Mouse (Mus musculus) heart, embryonic 16.5 days (tissue): Measurements from ENCODE around the gene Gm36028. TPM values are rescaled to one million over a fixed set of nuclear protein-coding genes. Genes with fewer than 3 reads are reported as not detected.

Experiments
- ATAC-seq: fragments of 200-750 bp; cut with Nextera tagmentation; replicated peaks from 2 replicates; pipeline ENCODE4 v1.8.0; 2017; ENCODE audit warnings: moderate number of reproducible peaks; ENCODE audit not compliant: insufficient read depth, low FRiP score; ENCODE audit errors: extremely low read depth
- H3K27ac ChIP-seq: fragments of 300-500 bp; sonication (generic); 2 replicates; pipeline ENCODE4 v1.5.1; 2014; ENCODE audit warnings: mild to moderate bottlenecking, low read length, control low read depth, moderate library complexity
- H3K27me3 ChIP-seq: fragments of 300-500 bp; sonication (generic); 2 replicates; pipeline ENCODE4 v1.6.1; 2014; ENCODE audit warnings: low read length, mixed read lengths; ENCODE audit not compliant: control insufficient read depth, insufficient read depth
- H3K36me3 ChIP-seq: fragments of 300-500 bp; sonication (generic); 2 replicates; pipeline ENCODE4 v1.6.1; 2014; ENCODE audit not compliant: control insufficient read depth, insufficient read depth
- H3K4me1 ChIP-seq: fragments of 300-500 bp; sonication (generic); 2 replicates; pipeline ENCODE4 v1.6.1; 2014; ENCODE audit warnings: low read length, mixed read lengths; ENCODE audit not compliant: control insufficient read depth, insufficient read depth
- H3K4me2 ChIP-seq: fragments of 300-500 bp; sonication (generic); 2 replicates; pipeline ENCODE4 v1.6.1; 2014; ENCODE audit warnings: low read depth, mild to moderate bottlenecking, control low read depth, low read length
- H3K4me3 ChIP-seq: fragments of 300-500 bp; sonication (generic); 2 replicates; pipeline ENCODE4 v1.5.1; 2014; ENCODE audit warnings: mild to moderate bottlenecking, control low read depth, low read length
- H3K9ac ChIP-seq: fragments of 300-500 bp; sonication (generic); 2 replicates; pipeline ENCODE4 v1.6.1; 2014; ENCODE audit warnings: low read length, control low read depth
- H3K9me3 ChIP-seq: fragments of 300-500 bp; sonication (generic); replicated peaks from 2 replicates; pipeline ENCODE4 v1.6.1; 2016; ENCODE audit warnings: low read length; ENCODE audit not compliant: control insufficient read depth
- WGBS: fragments of 180-500 bp; shearing (Covaris S2); extraction: QIAGEN DNeasy Blood & Tissue Kit; methylation state at CpG from one replicate; pipeline ENCODE4 v1.1.7; 2014; 5-methylcytosine and 5-hydroxymethylcytosine counted together
- polyA plus RNA-seq: library from polyadenylated mRNA; unstranded; fragments of >200 nt; fragmentation: Nextera tagmentation; extraction: Ambion mirVana; gene quantifications from 2 replicates; pipeline ENCODE4 v1.2.1, GENCODE M21; 2015

The Gm36028 gene
- polyA plus RNA-seq, 1 experiment from 2014 or later = 12.1 TPM

DNA sequence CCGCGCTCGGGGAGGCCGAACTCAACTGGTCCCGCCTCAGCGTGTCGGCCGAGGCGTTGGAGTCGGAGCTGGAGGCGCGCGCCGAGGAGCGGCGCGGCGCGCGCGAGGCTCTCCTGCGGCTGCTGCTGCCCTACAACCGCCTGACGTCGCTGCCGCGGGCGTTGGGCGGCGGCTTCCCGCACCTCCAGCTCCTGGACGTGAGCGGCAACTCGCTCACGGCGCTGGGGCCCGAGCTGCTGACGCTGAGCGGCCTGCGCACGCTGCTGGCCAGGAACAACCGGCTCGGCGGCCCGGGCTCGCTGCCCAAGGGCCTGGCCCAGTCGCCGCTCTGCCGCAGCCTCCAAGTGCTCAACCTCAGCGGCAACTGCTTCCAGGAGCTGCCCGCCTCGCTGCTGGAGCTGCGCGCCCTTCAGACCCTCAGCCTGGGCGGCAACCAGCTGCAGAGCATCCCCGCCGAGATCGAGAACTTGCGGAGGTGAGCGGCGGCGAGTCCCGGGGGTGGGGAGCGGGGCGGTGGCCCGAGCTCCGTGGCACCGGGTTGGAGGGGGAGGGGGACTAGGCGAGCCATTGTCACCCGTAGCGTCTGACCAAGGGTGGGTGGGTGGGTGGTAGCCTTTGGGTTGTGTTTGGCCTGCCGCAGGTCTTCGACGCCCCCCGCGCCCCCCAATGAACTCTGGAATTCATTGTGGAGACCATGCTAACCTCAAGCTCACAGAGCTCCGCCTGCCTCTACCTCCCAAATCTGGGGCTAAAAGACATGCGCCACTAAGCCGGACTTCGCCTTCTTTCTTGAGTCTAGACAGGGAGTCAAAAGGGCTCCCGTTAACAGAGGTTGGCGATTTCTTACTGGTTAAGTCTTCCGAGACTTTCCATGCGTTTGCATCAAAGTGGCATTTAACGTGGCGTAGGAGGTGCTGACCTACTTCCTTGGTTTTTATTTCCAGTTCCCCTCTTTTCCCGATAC, 7.8 kb upstream of the Gm36028 start:
- Histone ChIP-seq H3K36me3 (0 out of 2 replicates have a peak, but pooled peaks cover 2% of the 10 kb centered on the region), H3K27ac (peak overlapping the region; percentile 96), H3K27me3 (no peaks in the 10 kb centered on the region), H3K9ac (peak overlapping the region; percentile 98), H3K4me3 (peak overlapping the region; percentile 84), H3K4me2 (peak overlapping the region; percentile 89), H3K9me3 (no peaks in the 10 kb centered on the region), H3K4me1 (peaks cover 28% of the 10 kb centered on the region)
- peak; percentile 30; the same call in 1 of the 2 replicates for ATAC-seq
- under 1% methylated on average over 83 of the region's 87 CpGs for WGBS

DNA sequence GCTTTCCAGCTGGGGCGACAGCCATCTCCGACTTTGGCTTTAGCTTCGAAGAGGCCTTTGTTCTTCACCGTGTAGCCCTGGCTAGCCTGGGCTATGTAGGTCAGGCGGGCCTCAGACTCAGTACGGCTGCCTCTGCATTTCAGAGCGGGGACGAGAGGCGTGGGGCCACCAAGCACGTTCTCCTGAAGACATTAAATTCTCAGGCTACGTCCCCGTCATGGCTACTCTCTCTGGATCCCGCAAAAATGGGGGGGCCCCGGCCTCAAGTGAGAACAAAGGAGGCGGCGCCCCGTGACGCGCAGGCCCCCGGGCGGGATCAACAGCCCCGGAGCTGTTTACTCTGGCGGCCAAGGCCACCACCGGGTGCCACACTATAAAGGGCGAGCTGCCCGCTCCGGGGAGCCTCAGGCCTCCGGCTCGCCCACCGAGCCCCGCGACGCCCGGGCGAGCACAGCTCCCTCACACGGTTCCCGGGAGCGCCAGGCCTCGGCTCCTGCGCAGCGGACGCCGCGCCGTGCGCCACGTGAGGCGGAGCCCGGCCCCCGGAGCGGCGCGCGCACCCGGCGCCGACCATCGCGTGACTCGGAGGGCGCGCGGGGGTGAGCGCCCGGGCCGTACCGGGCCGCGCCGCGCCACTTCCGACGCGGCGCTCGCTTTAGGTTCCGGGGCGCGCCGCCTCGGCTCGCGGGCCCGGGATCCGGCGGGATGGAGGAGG, 7.0 kb upstream of the Gm36028 start, which contains the start of gene Lrrc58:
Lrrc58 (plus strand) TSS at position 599 of the 715 bp plus-strand sequence.
- H3K4me3 ChIP-seq = peak within 1 kb of the TSS; percentile 84

DNA sequence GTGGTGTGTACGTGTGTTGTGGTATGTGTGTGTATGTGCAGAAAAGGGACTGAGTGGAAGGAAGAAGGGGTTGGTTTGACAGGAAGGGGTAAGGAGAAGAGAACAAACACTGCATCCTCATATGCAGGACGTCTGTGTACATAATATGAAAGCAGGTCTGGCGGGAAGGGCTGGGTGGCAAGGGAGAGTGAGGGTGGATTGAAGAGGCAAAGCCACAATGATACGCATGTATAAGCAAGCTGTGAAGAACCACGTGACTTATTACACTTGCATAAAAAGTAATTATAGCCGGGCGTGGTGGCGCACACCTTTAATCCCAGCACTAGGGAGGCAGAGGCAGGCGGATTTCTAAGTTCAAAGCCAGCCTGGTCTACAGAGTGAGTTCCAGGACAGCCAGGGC, 4.9 kb upstream of the Gm36028 start:
- H3K9ac ChIP-seq = no peak overlapping the region
- no peaks in the 10 kb centered on the region for H3K27me3 ChIP-seq
- WGBS = 84% methylated on average over 9 of the region's 9 CpGs
- no peaks in the 10 kb centered on the region for H3K9me3 ChIP-seq
- H3K4me3 ChIP-seq = no peak overlapping the region
- no peak overlapping the region for H3K4me2 ChIP-seq
- H3K36me3 ChIP-seq = 0 out of 2 replicates have a peak, but pooled peaks cover 2% of the 10 kb centered on the region
- no peak overlapping the region for H3K27ac ChIP-seq
- peaks cover 20% of the 10 kb centered on the region for H3K4me1 ChIP-seq
- ATAC-seq = no peak

More for the DNA sequence above, 7.0 kb upstream of the Gm36028 start, which contains the start of gene Lrrc58:
- peak; percentile 91 for ATAC-seq
- Histone ChIP-seq H3K4me2 (peak within 1 kb of the TSS; percentile 89), H3K36me3 (0 out of 2 replicates have a peak, but pooled peaks cover 2% of the 10 kb centered on the region), H3K4me1 (peaks cover 28% of the 10 kb centered on the region), H3K27me3 (no peaks in the 10 kb centered on the region), H3K27ac (peak within 1 kb of the TSS; percentile 96), H3K9ac (peak within 1 kb of the TSS; percentile 98), H3K9me3 (no peaks in the 10 kb centered on the region)
- WGBS = 1% methylated on average over 86 of the region's 86 CpGs

DNA sequence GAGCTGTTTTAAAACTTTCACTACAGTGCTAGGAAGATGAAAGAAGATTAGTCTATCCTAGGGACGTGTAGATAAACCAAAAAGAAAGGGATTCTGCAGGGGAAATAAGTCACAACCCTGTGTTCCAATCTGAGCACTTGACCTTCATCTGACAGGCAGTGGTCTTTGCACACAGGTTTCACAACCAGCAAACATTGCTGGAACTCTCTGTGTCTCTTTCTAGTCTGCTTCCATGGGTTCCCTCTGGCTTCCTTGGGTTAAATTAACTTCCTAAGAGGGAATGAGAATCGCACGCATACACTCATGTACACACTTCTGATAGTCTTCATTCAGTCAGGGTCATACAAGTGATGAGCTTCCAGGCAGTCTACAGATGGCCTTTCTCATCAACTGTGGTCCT, 2.9 kb upstream of the Gm36028 start:
- 69% methylated on average over 3 of the region's 3 CpGs for WGBS
- H3K9me3 ChIP-seq = no peaks in the 10 kb centered on the region
- ATAC-seq = no peak

DNA sequence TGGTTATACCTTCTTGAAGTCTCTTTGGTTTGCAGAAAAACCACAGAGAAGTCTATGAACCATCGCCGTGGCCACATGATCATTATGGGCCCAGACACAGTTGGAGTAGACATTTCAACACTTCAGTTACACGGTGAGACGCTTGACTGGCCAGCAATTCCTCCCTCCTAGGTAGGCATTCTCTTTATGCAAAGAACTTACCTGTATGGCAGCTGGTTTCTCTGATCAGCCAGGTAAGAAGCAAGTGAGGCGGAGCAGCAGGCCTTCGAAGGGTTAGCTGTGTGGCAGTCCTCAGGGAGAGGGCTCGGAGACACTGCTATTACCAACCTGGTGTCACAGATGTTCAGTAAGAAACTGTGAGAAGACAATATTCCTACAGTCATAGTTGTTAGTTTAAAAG, 733 bp downstream of the Gm36028 start:
- H3K4me2 ChIP-seq = no peak overlapping the region
- ATAC-seq = no peak
- H3K36me3 ChIP-seq = no peaks in the 10 kb centered on the region
- no peak overlapping the region for H3K27ac ChIP-seq
- no peaks in the 10 kb centered on the region for H3K27me3 ChIP-seq
- H3K4me3 ChIP-seq = no peak overlapping the region
- peaks cover 15% of the 10 kb centered on the region for H3K4me1 ChIP-seq
- no peak overlapping the region for H3K9ac ChIP-seq
- H3K9me3 ChIP-seq = no peaks in the 10 kb centered on the region
- WGBS = 61% methylated on average over 7 of the region's 7 CpGs

More for the DNA sequence above, 2.9 kb upstream of the Gm36028 start:
- H3K4me2 ChIP-seq = no peak overlapping the region
- H3K36me3 ChIP-seq = no peaks in the 10 kb centered on the region
- H3K27ac ChIP-seq = no peak overlapping the region
- peaks cover 20% of the 10 kb centered on the region for H3K4me1 ChIP-seq
- no peak overlapping the region for H3K4me3 ChIP-seq
- H3K9ac ChIP-seq = no peak overlapping the region
- no peaks in the 10 kb centered on the region for H3K27me3 ChIP-seq

DNA sequence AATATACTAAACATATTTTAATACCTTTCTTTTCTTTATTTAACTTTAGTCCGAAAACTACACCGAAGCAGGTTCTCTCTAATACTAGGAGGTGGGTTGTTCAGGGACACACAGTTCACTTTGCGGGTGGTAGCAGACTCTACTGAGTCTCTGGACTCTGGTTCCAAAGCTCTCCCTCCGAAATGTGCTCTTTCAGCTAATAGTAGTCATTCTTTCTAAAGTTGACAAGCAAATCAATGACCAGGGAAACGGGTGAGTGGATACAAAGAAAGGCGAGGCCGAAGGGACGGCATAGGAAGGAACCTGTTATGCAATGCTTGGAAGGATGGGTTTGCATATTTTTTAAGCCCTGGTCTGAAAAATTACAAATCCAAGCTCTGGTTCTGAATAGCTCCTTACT, 3.5 kb downstream of the Gm36028 start:
- no peaks in the 10 kb centered on the region for H3K9me3 ChIP-seq
- no peak for ATAC-seq
- WGBS = 89% methylated on average over 8 of the region's 8 CpGs
- H3K27ac ChIP-seq = no peak overlapping the region
- H3K9ac ChIP-seq = no peak overlapping the region
- H3K4me1 ChIP-seq = peaks cover 18% of the 10 kb centered on the region
- H3K4me3 ChIP-seq = no peak overlapping the region
- H3K27me3 ChIP-seq = no peaks in the 10 kb centered on the region
- H3K4me2 ChIP-seq = no peak overlapping the region
- H3K36me3 ChIP-seq = no peaks in the 10 kb centered on the region

DNA sequence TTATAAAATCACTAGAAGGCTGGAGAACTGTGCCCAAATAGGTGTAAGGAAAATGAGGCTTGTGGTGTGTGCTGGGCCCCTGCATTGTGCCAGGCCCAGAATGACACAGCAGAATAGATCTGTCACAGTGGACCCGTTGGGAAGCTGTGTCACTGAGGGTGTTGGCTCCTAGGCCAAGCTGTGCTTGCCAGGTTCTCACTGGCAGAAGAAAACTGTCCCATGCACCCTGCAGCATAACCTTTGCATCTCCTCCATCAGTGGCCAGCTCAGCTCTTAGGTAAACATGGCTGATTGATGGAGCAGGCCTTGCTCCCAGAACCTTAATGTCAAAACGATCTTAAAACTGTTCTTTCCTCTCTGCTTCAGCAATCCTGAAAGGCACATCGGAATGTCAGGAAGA, 4.6 kb downstream of the Gm36028 start:
- Histone ChIP-seq H3K4me2 (no peak overlapping the region), H3K9ac (no peak overlapping the region), H3K27ac (no peak overlapping the region), H3K4me1 (peaks cover 20% of the 10 kb centered on the region), H3K27me3 (no peaks in the 10 kb centered on the region), H3K4me3 (no peak overlapping the region), H3K9me3 (no peaks in the 10 kb centered on the region), H3K36me3 (no peaks in the 10 kb centered on the region)
- 56% methylated on average over 3 of the region's 3 CpGs for WGBS
- ATAC-seq = no peak

DNA sequence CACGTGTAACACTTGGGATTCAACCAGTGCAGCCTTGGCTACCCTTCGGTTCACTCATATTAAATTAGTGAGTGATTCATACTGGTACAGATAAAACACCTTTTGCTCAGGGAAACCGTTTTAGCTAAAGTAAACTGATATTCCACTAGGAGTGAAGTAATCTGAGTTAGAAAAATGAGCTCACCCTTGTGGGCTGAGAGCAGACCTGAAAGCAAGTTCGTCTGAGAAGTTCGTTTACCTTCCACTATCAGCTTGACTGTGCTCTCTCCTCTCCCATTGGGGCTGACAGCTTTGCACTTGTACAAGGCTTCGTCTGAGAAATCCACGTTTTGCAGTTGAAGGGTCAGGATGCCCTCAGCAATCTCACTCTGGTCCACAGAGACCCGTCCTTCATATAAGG, 5.4 kb downstream of the Gm36028 start:
- ATAC-seq = no peak
- Histone ChIP-seq H3K9ac (no peak overlapping the region), H3K9me3 (no peaks in the 10 kb centered on the region), H3K27ac (no peak overlapping the region), H3K36me3 (no peaks in the 10 kb centered on the region), H3K4me2 (no peak overlapping the region), H3K4me1 (peaks cover 15% of the 10 kb centered on the region), H3K27me3 (no peaks in the 10 kb centered on the region), H3K4me3 (no peak overlapping the region)
- WGBS = 49% methylated on average over 8 of the region's 8 CpGs

DNA sequence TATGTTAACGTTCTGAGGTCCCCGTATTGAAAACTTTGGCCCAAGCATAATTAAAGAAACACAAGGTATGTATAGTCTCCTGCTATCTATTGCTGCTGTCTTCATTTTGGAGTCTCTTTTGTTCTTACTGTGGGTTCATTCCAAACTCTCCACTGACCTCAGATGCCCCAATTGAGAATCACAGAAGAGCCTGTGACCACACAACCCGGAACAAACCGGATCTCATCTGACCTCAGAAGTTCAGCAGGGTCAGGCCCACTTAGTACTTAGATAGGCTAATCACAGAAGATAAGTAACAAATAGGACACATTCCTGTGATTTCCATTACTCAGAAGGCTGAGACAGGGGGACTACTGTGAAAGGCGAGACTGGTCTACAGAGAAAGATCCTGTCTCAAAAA, 6.4 kb downstream of the Gm36028 start:
- no peak for ATAC-seq
- Histone ChIP-seq H3K27me3 (no peaks in the 10 kb centered on the region), H3K4me2 (no peak overlapping the region), H3K4me1 (peaks cover 13% of the 10 kb centered on the region), H3K9me3 (no peaks in the 10 kb centered on the region), H3K36me3 (no peaks in the 10 kb centered on the region), H3K4me3 (no peak overlapping the region), H3K9ac (no peak overlapping the region), H3K27ac (no peak overlapping the region)
- WGBS = 31% methylated on average over 5 of the region's 5 CpGs
